In the genomic region with DNA sequence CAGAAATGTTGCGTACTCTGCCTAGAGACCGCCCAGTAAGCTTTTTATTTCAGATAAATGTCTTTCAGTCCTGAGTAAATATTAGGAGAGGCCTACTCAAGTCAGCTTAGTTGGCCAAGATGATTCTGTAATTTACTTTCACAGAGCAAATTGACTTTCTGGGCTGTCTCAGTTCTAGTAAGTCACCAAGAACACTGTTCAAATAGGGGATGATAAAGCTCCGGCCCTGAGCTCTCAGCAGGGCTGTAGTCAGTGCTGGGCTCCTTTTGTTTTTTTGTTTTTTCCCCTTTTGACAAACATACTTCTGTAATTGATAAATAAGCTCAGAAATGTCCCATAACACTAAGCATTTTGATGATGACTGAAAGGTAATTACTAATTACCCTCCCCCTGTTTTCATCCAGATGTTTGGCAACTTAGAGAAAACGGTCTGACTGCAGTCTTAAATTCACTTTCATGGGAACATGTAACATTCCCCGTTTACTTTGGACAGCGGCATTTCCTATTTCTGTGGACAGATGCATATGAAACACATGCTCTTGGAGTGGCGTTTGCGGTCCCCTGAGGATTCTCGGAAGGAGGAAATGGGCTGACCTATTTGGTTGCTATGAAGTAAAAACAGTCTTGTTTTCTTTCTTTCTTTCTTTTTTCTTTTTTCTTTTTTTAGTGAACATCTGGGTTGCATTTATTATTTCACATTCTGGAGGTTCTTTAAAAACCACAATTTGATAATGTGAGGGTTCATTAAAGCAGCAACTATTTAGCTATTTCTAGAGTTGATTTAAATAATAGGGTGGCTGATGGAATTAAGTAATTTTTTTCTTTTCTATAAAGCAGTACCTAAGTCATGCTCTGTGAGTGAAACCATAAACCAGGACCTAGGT, we compare ENCODE assay signal across 8 mouse cellular contexts. TPM values are rescaled to one million over a fixed set of nuclear protein-coding genes. Genes with fewer than 3 reads are reported as not detected.
DNase-seq lines count a peak whose midpoint lies in the region; ATAC-seq and TF ChIP-seq lines count a peak whose summit lies in the region.

No protein-coding gene starts in this region.

- no peak overlapping the region for H3K9ac ChIP-seq in embryonic facial prominence, embryonic 11.5 days (replicated peaks; ENCODE audit: low read length)
- peak overlapping the region; percentile 55 for H3K9ac ChIP-seq in liver, embryonic 14.5 days (replicated peaks)

- peaks cover 52% of the 10 kb centered on the region for H3K36me3 ChIP-seq in G1E (replicated peaks)
- H3K36me3 ChIP-seq in embryonic facial prominence, embryonic 11.5 days (replicated peaks; ENCODE audit: control insufficient read depth, insufficient read depth, low read depth, low read length) = no peaks in the 10 kb centered on the region
- H3K36me3 ChIP-seq in liver, embryonic 14.5 days (replicated peaks; ENCODE audit: control insufficient read depth, insufficient read depth, low read depth) = peaks cover 3% of the 10 kb centered on the region

- intact Hi-C loops in heart, postnatal 36 days (cut with DNase I) = no loop called here

- TF ChIP-seq CTCF in G1E (IDR thresholded peaks at IDR 0.05; ENCODE audit: low read depth, low read length) = no peak
- no peak for TF ChIP-seq CTCF in liver, embryonic 14.5 days (IDR thresholded peaks at IDR 0.05; ENCODE audit: low read depth)

- TF ChIP-seq EP300 in liver, embryonic 14.5 days (IDR thresholded peaks at IDR 0.05; ENCODE audit: low read depth) = no peak

- no peak for ATAC-seq in G1E (ENCODE audit: extremely low read depth, insufficient number of reproducible peaks, low FRiP score, poor library complexity, severe bottlenecking)
- ATAC-seq in embryonic facial prominence, embryonic 11.5 days (replicated peaks; ENCODE audit: insufficient number of reproducible peaks, low FRiP score, low TSS enrichment, low read depth) = no peak; the same call in 1 of the 2 replicates
- ATAC-seq in liver, embryonic 14.5 days (ENCODE audit: insufficient read depth) = no peak

- H3K4me3 ChIP-seq in G1E (ENCODE audit: low read depth, low read length) = peak overlapping the region; percentile 47; the same call in 1 of the 2 replicates
- H3K4me3 ChIP-seq in embryonic facial prominence, embryonic 11.5 days (ENCODE audit: low read depth, low read length) = no peak overlapping the region
- H3K4me3 ChIP-seq in liver, embryonic 14.5 days (ENCODE audit: insufficient read depth in 1 of 2, low read depth in 2 of 2, low read length in 2 of 2) = peak overlapping the region in 1 of 2 experiments; percentile 15; a peak in 2 of 4 replicates

- H3K4me1 ChIP-seq in G1E (ENCODE audit: insufficient read depth, low read depth, low read length) = peaks cover 87% of the 10 kb centered on the region
- H3K4me1 ChIP-seq in embryonic facial prominence, embryonic 11.5 days (ENCODE audit: control insufficient read depth, insufficient read depth, low read length) = peaks cover 10% of the 10 kb centered on the region
- H3K4me1 ChIP-seq in liver, embryonic 14.5 days (replicated peaks; ENCODE audit: control insufficient read depth in 2 of 2, insufficient read depth in 2 of 2, low read length in 1 of 2) = peaks cover 64 to 68% of the 10 kb centered on the region in 2 experiments

- no peak overlapping the region; the same call in 1 of the 2 replicates for H3K4me2 ChIP-seq in embryonic facial prominence, embryonic 11.5 days (ENCODE audit: low read depth, low read length)
- peak overlapping the region; percentile 69 for H3K4me2 ChIP-seq in liver, embryonic 14.5 days (ENCODE audit: low read depth)

- DNase-seq in G1E (ENCODE audit: low spot score) = no peak
- peak; percentile 75 for DNase-seq in embryonic facial prominence, embryonic 11.5 days (ENCODE audit: low spot score)
- DNase-seq in heart, postnatal 36 days = peak; percentile 60 to 61
- DNase-seq in liver, embryonic 14.5 days (ENCODE audit: low read depth in 3 of 3, low spot score in 3 of 3) = no peak
- no peak for DNase-seq in cerebellum, postnatal 14 days
- no peak for DNase-seq in frontal cortex, postnatal 36 days (ENCODE audit: low spot score in 2 of 2)
- DNase-seq in ovary, postnatal 10 days (ENCODE audit: low spot score) = no peak
- DNase-seq in testis, postnatal 10 days (ENCODE audit: low spot score) = no peak

- peak overlapping the region; percentile 31; the same call in 1 of the 2 replicates for H3K27ac ChIP-seq in embryonic facial prominence, embryonic 11.5 days (replicated peaks; ENCODE audit: low read depth, low read length)
- H3K27ac ChIP-seq in liver, embryonic 14.5 days = peak overlapping the region; percentile 83

- H3K27me3 ChIP-seq in G1E (ENCODE audit: insufficient read depth, low read length) = no peaks in the 10 kb centered on the region
- H3K27me3 ChIP-seq in embryonic facial prominence, embryonic 11.5 days (ENCODE audit: control insufficient read depth, insufficient read depth, low read length) = no peaks in the 10 kb centered on the region
- H3K27me3 ChIP-seq in liver, embryonic 14.5 days (ENCODE audit: control insufficient read depth, insufficient read depth, low read length) = no peaks in the 10 kb centered on the region

- 36% methylated on average over 9 of the region's 9 CpGs for WGBS in embryonic facial prominence, embryonic 11.5 days
- 30% methylated on average over 9 of the region's 9 CpGs for WGBS in liver, embryonic 14.5 days (ENCODE audit: insufficient replicate concordance)

- peaks cover 3% of the 10 kb centered on the region; the same call in 1 of the 2 replicates for H3K9me3 ChIP-seq in G1E (replicated peaks)
- H3K9me3 ChIP-seq in embryonic facial prominence, embryonic 11.5 days (replicated peaks; ENCODE audit: control insufficient read depth, low read length) = no peaks in the 10 kb centered on the region
- H3K9me3 ChIP-seq in liver, embryonic 14.5 days (ENCODE audit: control insufficient read depth, low read length) = no peaks in the 10 kb centered on the region

RNA-seq across cellular contexts. Expression of gene Cyth3, which starts 10.7 kb away (rescaled TPM):
- total RNA-seq in G1E (2014; fragmentation: Nextera tagmentation) = 242 and 246 TPM in 2 replicates
- 174 and 191 TPM in 2 replicates for total RNA-seq in G1E (2017)
- polyA plus RNA-seq in G1E (2012) = 70.4 and 76.3 TPM in 2 replicates
- 38.5 and 41.8 TPM in 2 replicates for polyA plus RNA-seq in embryonic facial prominence, embryonic 11.5 days (2014; fragmentation: Nextera tagmentation; extraction: Ambion mirVana)
- total RNA-seq in heart, postnatal 36 days (2021) = 10 to 100 TPM; 34.7 to 40.7 TPM
- 20.7 and 24.1 TPM in 2 replicates for polyA plus RNA-seq in liver, embryonic 14.5 days (2012; rRNA removed)
- 28.1 and 33.5 TPM in 2 replicates for polyA plus RNA-seq in liver, embryonic 14.5 days (2014; fragmentation: Nextera tagmentation; extraction: Ambion mirVana)

Comparison
In these comparisons a context has a peak if more than half of its experiments do, and no peak if none do; other contexts are left out.
1. DNase-seq: peak in embryonic facial prominence, embryonic 11.5 days (single experiment) and heart, postnatal 36 days (2 of 2); none in G1E (single experiment), liver, embryonic 14.5 days (0 of 3), cerebellum, postnatal 14 days (0 of 2), frontal cortex, postnatal 36 days (0 of 2), ovary, postnatal 10 days (single experiment) and testis, postnatal 10 days (single experiment).